Mouse (Mus musculus): ENCODE measurements at regions not wholly inside any gene's neighbourhood (a gene's known extent, or its start where the extent isn't known, plus 50 kb on each side); places are given as distances from the start of the nearest gene placed in this dataset.

DNA sequence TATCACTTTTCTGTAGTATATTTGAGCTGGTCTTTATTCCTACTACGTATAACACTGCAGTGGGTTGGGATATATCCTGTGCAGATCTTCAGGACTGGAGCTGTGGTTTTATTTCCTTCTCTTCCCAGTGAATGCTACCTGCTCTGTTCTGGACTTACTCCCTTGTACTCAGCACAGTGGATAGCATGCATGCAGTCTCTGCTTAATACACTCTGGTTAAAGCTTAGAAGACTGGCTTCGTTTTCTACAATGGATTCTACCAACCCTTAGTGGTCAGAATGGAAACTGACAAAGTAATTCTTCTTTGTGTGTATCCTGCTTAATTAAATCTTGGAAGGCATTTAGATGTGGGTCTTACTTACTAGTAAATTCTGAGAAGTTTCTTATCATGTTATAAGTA, 292.3 kb downstream of the 1700017N19Rik start:
- no peak for DNase-seq (ENCODE audit: low read depth, low spot score)

- DNase-seq (ENCODE audit: low read depth, low spot score), result no peak
These were observed 332.7 kb downstream of the 1700017N19Rik start for GRCm38 (mm10) chr10:100922976-100923375.

DNA sequence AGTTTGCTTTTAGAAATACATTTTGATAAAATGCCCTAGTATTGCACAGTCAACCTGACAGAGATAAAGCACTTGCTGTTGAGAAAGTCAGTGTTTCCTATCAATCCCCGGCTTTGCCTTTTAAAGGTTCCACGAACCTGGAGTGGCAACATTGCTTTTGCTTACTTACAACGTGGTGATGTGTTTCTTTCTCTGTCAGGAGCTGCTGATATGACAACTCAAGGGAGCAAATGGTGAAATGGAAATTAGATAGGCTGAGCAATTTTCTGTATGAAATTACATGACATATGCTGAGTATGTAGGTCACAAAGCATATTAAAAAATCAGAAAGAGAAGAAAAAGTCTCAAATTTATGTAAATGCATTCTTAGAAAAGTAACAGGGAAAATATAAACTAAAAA, 336.8 kb downstream of the 1700017N19Rik start:
- DNase-seq (ENCODE audit: low read depth, low spot score), result no peak

- no peak for DNase-seq (ENCODE audit: low read depth, low spot score)
These were observed 341.5 kb downstream of the 1700017N19Rik start for GRCm38 (mm10) chr10:100931739-100932138.

DNA sequence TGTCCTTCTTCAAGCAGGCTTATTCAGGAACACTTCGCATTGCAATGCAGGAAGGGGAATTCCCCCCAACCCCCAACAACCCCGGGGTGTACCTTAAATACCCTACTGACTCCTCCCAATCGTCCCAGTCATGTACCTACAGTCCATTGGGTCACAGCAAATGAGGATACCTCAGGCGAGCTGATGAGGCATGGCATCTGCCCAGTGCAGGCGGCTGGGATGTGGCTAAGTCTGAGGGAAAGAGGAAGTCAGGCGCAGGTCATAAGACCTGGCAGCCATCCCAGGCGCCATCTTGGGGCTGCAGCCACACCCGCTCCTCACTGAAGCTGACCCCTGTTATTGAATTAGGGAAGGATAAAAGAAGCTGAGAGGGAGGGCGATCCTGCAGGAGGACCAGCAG, 368.1 kb downstream of the 1700017N19Rik start:
- no peak for DNase-seq (ENCODE audit: low read depth, low spot score)

- no peak for DNase-seq (ENCODE audit: low read depth, low spot score)
These were observed 413.2 kb downstream of the 1700017N19Rik start for GRCm38 (mm10) chr10:101003469-101003868.

DNA sequence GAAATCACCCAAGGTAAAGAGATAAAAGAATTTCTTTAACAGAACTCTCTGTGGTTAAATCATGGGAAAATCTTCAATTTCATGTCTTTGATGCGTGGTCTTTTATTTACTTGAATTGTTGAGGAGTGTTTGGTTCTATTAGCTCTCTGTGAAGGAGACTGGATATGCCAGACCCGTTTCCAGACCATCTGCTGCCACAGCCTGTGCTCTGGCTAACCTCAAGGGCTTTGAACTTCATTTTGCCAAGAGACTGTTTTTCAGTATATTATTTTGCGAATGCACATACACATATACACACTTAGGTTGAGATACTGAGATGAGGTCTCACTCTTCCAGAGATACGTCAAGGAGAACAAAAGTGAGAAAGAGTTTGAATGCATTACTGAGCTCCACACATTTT, 414.4 kb downstream of the 1700017N19Rik start:
- no peak for DNase-seq (ENCODE audit: low read depth, low spot score)

GRCm38 (mm10) chr10:101015416-101015815, 425.1 kb downstream of the 1700017N19Rik start:
- DNase-seq (ENCODE audit: low read depth, low spot score), result no peak

GRCm38 (mm10) chr10:101038630-101039029, 448.3 kb downstream of the 1700017N19Rik start:
- DNase-seq (ENCODE audit: low read depth, low spot score), result no peak

DNA sequence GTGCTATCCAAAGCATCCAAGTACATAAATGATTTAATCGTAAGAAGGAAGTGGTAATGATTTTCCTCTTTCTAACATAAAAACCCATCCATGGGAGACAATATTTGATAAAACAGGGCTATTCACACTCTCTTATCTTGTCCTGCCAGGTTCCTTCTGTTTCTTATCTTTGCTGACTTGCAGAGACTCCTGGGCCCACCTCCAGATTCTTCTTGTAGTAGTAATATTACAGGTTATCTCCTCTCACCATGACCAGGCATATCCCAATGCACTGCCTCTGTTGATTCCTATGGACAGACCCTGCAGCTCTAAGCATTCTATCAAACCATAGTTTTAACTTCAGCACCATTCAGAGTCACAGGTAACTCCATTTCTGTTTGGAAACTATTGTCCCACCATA, 448.8 kb downstream of the 1700017N19Rik start:
- DNase-seq (ENCODE audit: low read depth, low spot score), result no peak
